Mouse (Mus musculus) cerebellum, postnatal 14 days (tissue): ENCODE data around the gene Cdkl3.
A peak's percentile ranks its signal among the peaks of the same experiment; 100 is the strongest.

Experiments used
- DNase-seq, 2 experiments: peaks; one replicate each; pipeline ENCODE4 v3.0.0; 2021; ENCODE audit warnings: mixed read lengths in 2 of 2

Gene Cdkl3

GRCm38 (mm10) chr11:52127760-52128159 is 123.7 kb downstream of the Cdkl3 start:
- DNase-seq, result no peak

- no peak for DNase-seq
Measured at GRCm38 (mm10) chr11:52128316-52129061, 124.5 kb downstream of the Cdkl3 start.

GRCm38 (mm10) chr11:52129171-52129570 is 125.2 kb downstream of the Cdkl3 start:
- peak; percentile 30 to 52 for DNase-seq

- peak; percentile 37 to 40 for DNase-seq
Measured at GRCm38 (mm10) chr11:52129621-52130450, 125.8 kb downstream of the Cdkl3 start.

- peak in 1 of 2 experiments; percentile 23 for DNase-seq
Measured at GRCm38 (mm10) chr11:52130451-52131068, 126.5 kb downstream of the Cdkl3 start.
